Mouse (Mus musculus) CH12.LX (cell line): ENCODE results near the gene Ccdc70. TPM values are rescaled to one million over a fixed set of nuclear protein-coding genes. Genes with fewer than 3 reads are reported as not detected.

Experiments used
- DNase-seq: peaks from one replicate; pipeline ENCODE4 v3.0.0-alpha.2; 2013; ENCODE audit errors: extremely low read depth
- H3K27ac ChIP-seq: 2 replicates; pipeline ENCODE4 v1.5.1; 2012; ENCODE audit warnings: low read depth, mild to moderate bottlenecking, control low read depth, moderate library complexity; ENCODE audit not compliant: insufficient read depth
- H3K27me3 ChIP-seq: replicated peaks from 2 replicates; pipeline ENCODE3; 2012; ENCODE audit warnings: inconsistent platforms
- H3K36me3 ChIP-seq, 2 experiments: replicated peaks in 1 of 2; 2 replicates each; pipeline versions ENCODE3 to v1.6.1; 2012; ENCODE audit warnings: inconsistent platforms in 1 of 2, low read length in 1 of 2, mild to moderate bottlenecking in 1 of 2, mixed read lengths in 1 of 2, moderate library complexity in 1 of 2; ENCODE audit not compliant: control insufficient read depth in 1 of 2, insufficient read depth in 1 of 2
- H3K4me1 ChIP-seq, 2 experiments: 2 replicates each; pipeline ENCODE4 v1.6.1; 2012; ENCODE audit warnings: inconsistent platforms in 1 of 2, moderate library complexity in 1 of 2; ENCODE audit not compliant: insufficient read depth in 2 of 2, control insufficient read depth in 1 of 2
- H3K4me2 ChIP-seq: 2 replicates; pipeline ENCODE4 v1.6.1; 2012; ENCODE audit warnings: low read depth, mild to moderate bottlenecking, control low read depth; ENCODE audit not compliant: poor library complexity, insufficient read depth, severe bottlenecking
- H3K4me3 ChIP-seq, 3 experiments: fragments of 150-350 bp in 1 of 3; sonication (generic) in 1 of 3; replicated peaks in 1 of 3; 2 replicates each; pipeline versions ENCODE3 to v1.5.1; 2011 to 2012; ENCODE audit warnings: low read depth in 2 of 3, low read length in 2 of 3, mild to moderate bottlenecking in 2 of 3, moderate library complexity in 2 of 3, control low read depth in 1 of 3, improper control_type of control experiment in 1 of 3, inconsistent platforms in 1 of 3, mixed read lengths in 1 of 3; ENCODE audit not compliant: poor library complexity in 1 of 3
- H3K79me2 ChIP-seq: replicated peaks from 2 replicates; pipeline ENCODE4 v1.6.1; 2012; ENCODE audit warnings: mild to moderate bottlenecking, moderate library complexity; ENCODE audit not compliant: control insufficient read depth, poor library complexity, insufficient read depth, severe bottlenecking; ENCODE audit errors: extremely low read depth
- H3K9ac ChIP-seq: 2 replicates; pipeline ENCODE4 v1.6.1; 2012; ENCODE audit warnings: low read depth, mild to moderate bottlenecking, control low read depth, moderate library complexity; ENCODE audit not compliant: insufficient read depth
- H3K9me3 ChIP-seq: replicated peaks from 2 replicates; pipeline ENCODE3; 2012; ENCODE audit warnings: low read length, inconsistent platforms, mixed read lengths
- BHLHE40 ChIP-seq: IDR thresholded peaks from 2 replicates; pipeline ENCODE4 v1.6.1; 2011; ENCODE audit warnings: mild to moderate bottlenecking, low read depth, low read length, improper control_type of control experiment
- CHD1 ChIP-seq: IDR thresholded peaks from 2 replicates; pipeline ENCODE4 v1.6.1; 2012; ENCODE audit warnings: low read depth, low read length, improper control_type of control experiment, inconsistent platforms
- CTCF ChIP-seq, 2 experiments: IDR thresholded peaks in 1 of 2; conservative IDR thresholded peaks in 1 of 2; 2 replicates each; pipeline ENCODE4 v1.5.1; 2011 to 2012; ENCODE audit warnings: low read depth in 2 of 2, low read length in 2 of 2, improper control_type of control experiment in 1 of 2, inconsistent platforms in 1 of 2, mild to moderate bottlenecking in 1 of 2, moderate library complexity in 1 of 2
- E2F4 ChIP-seq: IDR thresholded peaks from 2 replicates; pipeline ENCODE4 v1.6.1; 2011; ENCODE audit warnings: low read depth, low read length, improper control_type of control experiment; ENCODE audit not compliant: insufficient replicate concordance
- ETS1 ChIP-seq: conservative IDR thresholded peaks from 2 replicates; pipeline ENCODE4 v1.6.1; 2012; ENCODE audit warnings: low read depth, mild to moderate bottlenecking, inconsistent platforms, low read length, improper control_type of control experiment, moderate library complexity
- GABPA ChIP-seq: IDR thresholded peaks from 2 replicates; pipeline ENCODE4 v1.6.1; 2012; ENCODE audit warnings: low read depth, low read length, improper control_type of control experiment, inconsistent platforms; ENCODE audit not compliant: insufficient replicate concordance
- JUN ChIP-seq: IDR thresholded peaks from 2 replicates; pipeline ENCODE4 v1.6.1; 2011; ENCODE audit warnings: low read depth, mild to moderate bottlenecking, low read length, improper control_type of control experiment, moderate library complexity; ENCODE audit not compliant: insufficient read depth
- JUND ChIP-seq: conservative IDR thresholded peaks from 2 replicates; pipeline ENCODE4 v1.6.1; 2011; ENCODE audit warnings: low read depth, low read length, improper control_type of control experiment
- KAT2A ChIP-seq: IDR thresholded peaks from 2 replicates; pipeline ENCODE4 v1.6.1; 2012; ENCODE audit warnings: low read length, improper control_type of control experiment, inconsistent platforms; ENCODE audit not compliant: insufficient replicate concordance
- MAFK ChIP-seq: IDR thresholded peaks from 2 replicates; pipeline ENCODE4 v1.6.1; 2011; ENCODE audit warnings: low read length, improper control_type of control experiment; ENCODE audit not compliant: insufficient replicate concordance
- MAX ChIP-seq: IDR thresholded peaks from 2 replicates; pipeline ENCODE4 v1.6.1; 2011; ENCODE audit warnings: low read length, improper control_type of control experiment
- MAZ ChIP-seq: IDR thresholded peaks from 2 replicates; pipeline ENCODE4 v1.6.1; 2012; ENCODE audit warnings: low read depth, mild to moderate bottlenecking, inconsistent platforms, low read length, improper control_type of control experiment, moderate library complexity
- NELFE ChIP-seq: IDR thresholded peaks from 2 replicates; pipeline ENCODE4 v1.6.1; 2011; ENCODE audit warnings: low read depth, low read length, improper control_type of control experiment
- NRF1 ChIP-seq: IDR thresholded peaks from 2 replicates; pipeline ENCODE4 v1.6.1; 2014; ENCODE audit warnings: low read depth, mild to moderate bottlenecking, inconsistent platforms, low read length, improper control_type of control experiment, moderate library complexity
- PAX5 ChIP-seq: IDR thresholded peaks from 2 replicates; pipeline ENCODE4 v1.6.1; 2012; ENCODE audit warnings: low read length, inconsistent platforms, mixed read lengths
- POLR2A ChIP-seq: IDR thresholded peaks from 2 replicates; pipeline ENCODE4 v1.6.1; 2011; ENCODE audit warnings: low read depth, mild to moderate bottlenecking, improper control_type of control experiment, low read length
- POLR2AphosphoS2 ChIP-seq: IDR thresholded peaks from 2 replicates; pipeline ENCODE4 v1.6.1; 2011; ENCODE audit warnings: low read depth, low read length, improper control_type of control experiment
- RCOR1 ChIP-seq: conservative IDR thresholded peaks from 2 replicates; pipeline ENCODE4 v1.6.1; 2012; ENCODE audit warnings: low read depth, mild to moderate bottlenecking, inconsistent platforms, low read length, improper control_type of control experiment
- SIN3A ChIP-seq: IDR thresholded peaks from 2 replicates; pipeline ENCODE4 v1.6.1; 2012; ENCODE audit warnings: low read length, improper control_type of control experiment, inconsistent platforms
- TBP ChIP-seq: conservative IDR thresholded peaks from 2 replicates; pipeline ENCODE4 v1.6.1; 2011; ENCODE audit warnings: low read depth, low read length, improper control_type of control experiment
- TCF12 ChIP-seq: IDR thresholded peaks from 2 replicates; pipeline ENCODE4 v1.6.1; 2014; ENCODE audit warnings: low read depth, mild to moderate bottlenecking, inconsistent platforms, low read length, improper control_type of control experiment
- UBTF ChIP-seq: IDR thresholded peaks from 2 replicates; pipeline ENCODE4 v1.6.1; 2012; ENCODE audit warnings: low read depth, mild to moderate bottlenecking, inconsistent platforms, low read length, improper control_type of control experiment, moderate library complexity
- USF1 ChIP-seq: IDR thresholded peaks from 2 replicates; pipeline ENCODE4 v1.6.1; 2014; ENCODE audit warnings: low read depth, mild to moderate bottlenecking, inconsistent platforms, low read length, improper control_type of control experiment
- ZC3H11A ChIP-seq: IDR thresholded peaks from 2 replicates; pipeline ENCODE4 v1.6.1; 2012; ENCODE audit warnings: low read depth, mild to moderate bottlenecking, inconsistent platforms, low read length, improper control_type of control experiment
- ZNF384 ChIP-seq: IDR thresholded peaks from 2 replicates; pipeline ENCODE4 v1.6.1; 2012; ENCODE audit warnings: low read depth, low read length, improper control_type of control experiment, inconsistent platforms
- dilution Hi-C: fragments of 300-500 bp; cut with MboI; formaldehyde crosslinking; loops from 2 replicates; pipeline ENCODE4 v1.14.3; 2020; ENCODE audit warnings: low sequenced_read_pairs; ENCODE audit not compliant: extremely low pct_unique_long_range_greater_than_20kb, extremely low pct_ligation_motif_present
- in situ Hi-C: fragments of 300-500 bp; cut with MboI; formaldehyde crosslinking; loops from 3 replicates; pipeline ENCODE4 v1.14.3; 2019; ENCODE audit warnings: low sequenced_read_pairs, low pct_ligation_motif_present, low pct_unique_long_range_greater_than_20kb, mixed read lengths
- polyA plus RNA-seq: library from polyadenylated mRNA; unstranded; fragments of >175 nt; gene quantifications from 2 replicates; pipeline ENCODE4 v1.2.1, GENCODE M21; 2012; ENCODE audit warnings: low read depth; ENCODE audit not compliant: insufficient read length
- total RNA-seq, 2 experiments: library from RNA; depleted of rRNA; stranded (reverse); fragments of 300-350 nt in 1 of 2; fragments of >200 nt in 1 of 2; gene quantifications; 2 replicates each; pipeline ENCODE4 v1.2.3; 2012 to 2014

The Ccdc70 gene
- total and polyA plus RNA-seq, 3 experiments = not detected

DNA sequence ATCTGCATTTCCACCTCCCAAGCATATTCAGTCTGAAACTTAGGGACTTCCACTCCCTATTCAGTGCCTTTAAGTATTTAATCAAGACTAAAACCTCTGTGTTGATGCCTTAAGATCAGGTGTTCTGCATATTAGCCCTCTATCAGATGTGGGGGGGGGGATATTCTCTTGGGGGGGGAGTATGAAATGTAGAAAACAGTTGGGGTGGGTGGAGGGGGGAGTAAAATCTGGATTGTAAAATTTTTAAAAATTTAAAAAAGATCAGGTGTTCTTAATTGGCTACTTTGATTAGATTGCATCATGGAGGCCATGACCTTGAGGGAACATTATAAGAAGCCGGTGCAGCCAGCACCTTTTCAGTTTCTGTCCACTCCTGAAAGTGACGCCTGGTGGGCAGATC, 11.2 kb upstream of the Ccdc70 start, which contains the start of gene Fam90a1a:
Fam90a1a (plus strand) TSS at position 301 of the 400 bp plus-strand sequence.
- no peak within 1 kb of the TSS for H3K27ac ChIP-seq
- H3K4me3 ChIP-seq = no peak within 1 kb of the TSS
- H3K9me3 ChIP-seq = no peaks in the 10 kb centered on the region
- no peak for DNase-seq
- dilution Hi-C loops (no loop called here), in situ Hi-C loops (loop anchor here (25.0 kb wide), 1 partner anchor 196 kb away; no protein-coding TSS in a partner anchor)
- H3K27me3 ChIP-seq = peaks cover 59% of the 10 kb centered on the region
- H3K4me2 ChIP-seq = no peak within 1 kb of the TSS
- H3K4me1 ChIP-seq = no peaks in the 10 kb centered on the region
- TF ChIP-seq POLR2A (no peak), NRF1 (no peak), PAX5 (no peak), UBTF (no peak), CTCF (conservative IDR thresholded peaks at IDR 0.05 in 1 of 2, IDR thresholded peaks at IDR 0.05 in 1 of 2; ENCODE audit: low read depth in 2 of 2, low read length in 2 of 2) (no peak), ZNF384 (no peak), TBP (no peak), GABPA (no peak), MAZ (no peak), JUND (no peak), MAX (no peak), ETS1 (no peak), RCOR1 (no peak), KAT2A (no peak)
- H3K9ac ChIP-seq = no peak within 1 kb of the TSS
- H3K36me3 ChIP-seq = no peaks in the 10 kb centered on the region
- H3K79me2 ChIP-seq = no peaks in the 10 kb centered on the region

DNA sequence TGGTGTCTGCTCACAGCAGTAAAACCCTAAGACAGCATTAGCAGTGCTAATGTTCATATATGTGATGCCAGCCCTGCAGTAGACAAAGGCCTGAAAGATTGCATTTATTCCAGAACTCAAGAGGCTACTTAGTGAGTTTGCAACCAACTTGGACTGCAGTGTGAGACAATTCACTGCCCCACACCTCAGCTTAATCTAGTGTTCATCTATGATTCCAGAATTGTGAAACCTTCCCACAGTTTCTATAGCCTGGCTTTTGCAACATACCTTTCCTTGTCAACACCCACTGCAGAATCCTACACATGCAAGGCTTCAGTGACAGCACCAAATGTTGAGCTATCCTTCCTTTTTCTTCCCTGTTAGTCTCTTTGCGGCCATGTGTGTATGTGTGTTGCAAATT, 2.9 kb upstream of the Ccdc70 start:
- H3K27ac ChIP-seq = no peak overlapping the region

DNA sequence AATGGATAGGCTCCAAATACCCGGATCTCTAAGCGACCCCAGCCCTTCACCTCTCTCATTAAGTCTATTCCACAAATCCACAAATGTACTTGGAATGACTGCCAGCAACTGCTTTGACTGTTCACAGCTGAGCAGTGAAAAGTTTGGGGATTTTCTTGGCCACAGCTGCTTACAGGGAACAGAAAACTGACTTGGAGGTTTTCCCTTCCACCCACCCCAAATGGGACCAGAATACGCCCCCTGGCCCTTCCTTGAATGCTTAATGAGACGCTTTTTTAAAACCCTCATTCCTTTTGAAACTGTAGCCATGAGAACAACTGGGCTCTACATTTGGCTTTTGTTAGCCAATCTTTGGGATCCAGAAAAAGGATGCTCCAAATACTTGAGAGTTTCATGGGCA, 8.6 kb downstream of the Ccdc70 start:
- in situ Hi-C loops = no loop called here
- no peak for DNase-seq
- no peak overlapping the region for H3K4me2 ChIP-seq
- no peaks in the 10 kb centered on the region for H3K36me3 ChIP-seq
- H3K27me3 ChIP-seq = peaks cover 65% of the 10 kb centered on the region
- no peak overlapping the region for H3K4me3 ChIP-seq
- H3K79me2 ChIP-seq = no peaks in the 10 kb centered on the region
- H3K4me1 ChIP-seq = no peaks in the 10 kb centered on the region
- H3K9ac ChIP-seq = no peak overlapping the region
- H3K9me3 ChIP-seq = no peaks in the 10 kb centered on the region
- H3K27ac ChIP-seq = no peak overlapping the region
- dilution Hi-C loops = no loop called here
- TF ChIP-seq USF1 (no peak), NRF1 (no peak), CHD1 (no peak), UBTF (no peak), E2F4 (no peak), POLR2AphosphoS2 (no peak), ZC3H11A (no peak), ZNF384 (no peak), NELFE (no peak), POLR2A (no peak), ETS1 (no peak), RCOR1 (no peak), TCF12 (no peak), SIN3A (no peak), TBP (no peak), GABPA (no peak), MAFK (no peak), BHLHE40 (no peak)

More for the DNA sequence above, 2.9 kb upstream of the Ccdc70 start:
- dilution Hi-C loops (no loop called here), in situ Hi-C loops (loop anchor here (25.0 kb wide), 1 partner anchor 204 kb away; no protein-coding TSS in a partner anchor)
- H3K4me3 ChIP-seq = no peak overlapping the region
- no peaks in the 10 kb centered on the region for H3K36me3 ChIP-seq
- no peaks in the 10 kb centered on the region for H3K79me2 ChIP-seq
- no peak for DNase-seq
- no peak overlapping the region for H3K4me2 ChIP-seq
- no peak overlapping the region for H3K9ac ChIP-seq
- TF ChIP-seq PAX5 (no peak), GABPA (no peak), TCF12 (no peak), JUN (no peak)
- no peaks in the 10 kb centered on the region for H3K4me1 ChIP-seq
- no peaks in the 10 kb centered on the region for H3K9me3 ChIP-seq
- peaks cover 85% of the 10 kb centered on the region for H3K27me3 ChIP-seq
